Mouse (Mus musculus): ENCODE measurements around the gene Stk32c.

Gene Stk32c

GRCm38 (mm10) chr7:139136906-139137491 is 76.1 kb downstream of the Stk32c start:
- DNase-seq, result no peak

GRCm38 (mm10) chr7:139135236-139135635 is 77.9 kb downstream of the Stk32c start:
- DNase-seq, result no peak

GRCm38 (mm10) chr7:139133446-139133845 is 79.7 kb downstream of the Stk32c start:
- DNase-seq, result no peak

GRCm38 (mm10) chr7:139131538-139131937 is 81.6 kb downstream of the Stk32c start:
- DNase-seq, result no peak

- DNase-seq, result no peak
Measured at GRCm38 (mm10) chr7:139130361-139130760, 82.7 kb downstream of the Stk32c start.

GRCm38 (mm10) chr7:139128994-139129393 is 84.1 kb downstream of the Stk32c start:
- DNase-seq, result no peak

GRCm38 (mm10) chr7:139126549-139126948 is 86.6 kb downstream of the Stk32c start:
- no peak for DNase-seq

- DNase-seq, result no peak
Measured at GRCm38 (mm10) chr7:139125881-139126280, 87.2 kb downstream of the Stk32c start.

GRCm38 (mm10) chr7:139119775-139120153 is 93.3 kb downstream of the Stk32c start:
- DNase-seq, result no peak

- peak; percentile 54 for DNase-seq
Measured at GRCm38 (mm10) chr7:139119152-139119774, 93.8 kb downstream of the Stk32c start.

- DNase-seq, result no peak
Measured at GRCm38 (mm10) chr7:139107908-139108650, 105.0 kb downstream of the Stk32c start.

GRCm38 (mm10) chr7:139105705-139106104 is 107.4 kb downstream of the Stk32c start:
- DNase-seq, result no peak

- DNase-seq, result no peak
Measured at GRCm38 (mm10) chr7:139105076-139105475, 108.0 kb downstream of the Stk32c start.

- no peak for DNase-seq
Measured at GRCm38 (mm10) chr7:139103960-139104381, 109.1 kb downstream of the Stk32c start.

GRCm38 (mm10) chr7:139101826-139102225 is 111.3 kb downstream of the Stk32c start:
- DNase-seq, result no peak

GRCm38 (mm10) chr7:139101286-139101804 is 111.8 kb downstream of the Stk32c start:
- no peak for DNase-seq

GRCm38 (mm10) chr7:139100531-139101095 is 112.5 kb downstream of the Stk32c start:
- no peak for DNase-seq

GRCm38 (mm10) chr7:139096399-139096798 is 116.7 kb downstream of the Stk32c start:
- no peak for DNase-seq

GRCm38 (mm10) chr7:139095282-139095681 is 117.8 kb downstream of the Stk32c start:
- DNase-seq, result no peak

GRCm38 (mm10) chr7:139094761-139095160 is 118.3 kb downstream of the Stk32c start:
- DNase-seq, result no peak

- DNase-seq, result no peak
Measured at GRCm38 (mm10) chr7:139093781-139094180, 119.3 kb downstream of the Stk32c start.

- no peak for DNase-seq
Measured at GRCm38 (mm10) chr7:139093124-139093523, 120.0 kb downstream of the Stk32c start.

- DNase-seq, result no peak
Measured at GRCm38 (mm10) chr7:139092676-139093075, 120.4 kb downstream of the Stk32c start.
